Mouse (Mus musculus) thymus, adult 2 months (tissue): ENCODE results near the gene Rims4.

ENCODE experiments used
- CTCF ChIP-seq: fragments of 200-500 bp; IDR thresholded peaks from 2 replicates; pipeline ENCODE4 v1.5.1; 2012; ENCODE audit warnings: mild to moderate bottlenecking, control low read depth, low read length, moderate library complexity, borderline replicate concordance; ENCODE audit not compliant: control insufficient read depth, poor library complexity, insufficient read depth; ENCODE audit errors: extremely low read depth
- POLR2A ChIP-seq: fragments of 200-500 bp; IDR thresholded peaks from 2 replicates; pipeline ENCODE4 v1.6.1; 2012; ENCODE audit warnings: mild to moderate bottlenecking, low read length, control low read depth, moderate library complexity; ENCODE audit not compliant: control insufficient read depth, poor library complexity, insufficient read depth; ENCODE audit errors: extremely low read depth

DNA sequence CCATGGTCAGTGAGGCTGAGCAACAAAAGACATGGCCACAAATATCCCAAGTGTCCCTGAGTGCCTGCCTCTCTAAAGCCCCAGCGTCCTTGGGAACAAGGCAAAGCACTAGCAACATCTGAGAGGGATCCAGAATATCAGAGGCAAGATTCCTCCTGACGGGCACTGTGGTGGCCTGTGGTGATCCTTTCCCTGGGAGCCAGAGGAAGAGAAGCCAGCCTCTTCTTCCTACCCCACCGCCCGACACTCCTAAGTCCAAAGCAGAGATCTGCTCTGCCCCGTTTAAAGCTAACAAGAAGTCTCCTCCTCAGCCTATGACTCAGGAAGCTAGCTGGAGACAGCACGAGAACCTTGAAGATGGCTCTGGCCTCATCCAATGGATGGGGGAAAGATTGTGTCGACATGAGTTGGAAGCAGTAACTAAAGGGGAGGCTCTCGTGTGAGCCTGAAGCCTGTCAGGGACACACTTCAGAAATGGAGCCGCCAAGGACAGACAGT, 3.1 kb downstream of the Rims4 start:
- TF ChIP-seq POLR2A = no peak
- TF ChIP-seq CTCF = no peak
